Mouse (Mus musculus): ENCODE results near the gene Olfr1158. TPM values are rescaled to one million over a fixed set of nuclear protein-coding genes. Genes with fewer than 3 reads are reported as not detected.

Gene Olfr1158
- not detected for polyA plus RNA-seq (2014; fragmentation: Illumina TruSeq; extraction: RNeasy Lipid Tissue Mini Kit (QIAGEN cat#74804); ENCODE audit: low replicate concordance)

GRCm38 (mm10) chr2:87989813-87990212 is at the start of gene Olfr1158:
Olfr1158 (plus strand) TSS chr2:87990113.

GRCm38 (mm10) chr2:87945037-87945436 is 44.9 kb upstream of the Olfr1158 start, which contains the start of gene Olfr1155:
Olfr1155 (minus strand) TSS chr2:87945137.

GRCm38 (mm10) chr2:87953000-87953399 is 36.9 kb upstream of the Olfr1158 start, which contains the start of gene Olfr1156:
Olfr1156 (minus strand) TSS chr2:87953100.

GRCm38 (mm10) chr2:87968199-87968598 is 21.7 kb upstream of the Olfr1158 start, which contains the start of gene Olfr1157:
Olfr1157 (minus strand) TSS chr2:87968299.

GRCm38 (mm10) chr2:87974563-87974962 is 15.3 kb upstream of the Olfr1158 start, which contains the start of gene Olfr74:
Olfr74 (minus strand) TSS chr2:87974663.

GRCm38 (mm10) chr2:88007515-88008318 is 17.8 kb downstream of the Olfr1158 start, which contains the start of gene Olfr1160:
Olfr1160 (minus strand) TSS chr2:88008268.

GRCm38 (mm10) chr2:88022474-88022873 is 32.6 kb downstream of the Olfr1158 start, which contains the start of gene Olfr1161:
Olfr1161 (plus strand) TSS chr2:88022774.

GRCm38 (mm10) chr2:88037599-88037998 is 47.7 kb downstream of the Olfr1158 start, which contains the start of gene Olfr73:
Olfr73 (minus strand) TSS chr2:88037699.

Other genes with a start within 250 kb of the Olfr1158 start
- gene Olfr1140, start 246.4 kb upstream of the Olfr1158 start, polyA plus RNA-seq (2014; fragmentation: Illumina TruSeq; extraction: RNeasy Lipid Tissue Mini Kit (QIAGEN cat#74804); ENCODE audit: low replicate concordance) = not detected
- not detected for gene Olfr1141, start 236.1 kb upstream of the Olfr1158 start, polyA plus RNA-seq (2014; fragmentation: Illumina TruSeq; extraction: RNeasy Lipid Tissue Mini Kit (QIAGEN cat#74804); ENCODE audit: low replicate concordance)
- not detected for gene Olfr152, start 210.6 kb upstream of the Olfr1158 start, polyA plus RNA-seq (2014; fragmentation: Illumina TruSeq; extraction: RNeasy Lipid Tissue Mini Kit (QIAGEN cat#74804); ENCODE audit: low replicate concordance)
- not detected for gene Olfr1143, start 189.5 kb upstream of the Olfr1158 start, polyA plus RNA-seq (2014; fragmentation: Illumina TruSeq; extraction: RNeasy Lipid Tissue Mini Kit (QIAGEN cat#74804); ENCODE audit: low replicate concordance)
- gene Olfr1145, start 180.3 kb upstream of the Olfr1158 start, polyA plus RNA-seq (2014; fragmentation: Illumina TruSeq; extraction: RNeasy Lipid Tissue Mini Kit (QIAGEN cat#74804); ENCODE audit: low replicate concordance) = not detected
- not detected for gene Olfr1148, start 159.6 kb upstream of the Olfr1158 start, polyA plus RNA-seq (2014; fragmentation: Illumina TruSeq; extraction: RNeasy Lipid Tissue Mini Kit (QIAGEN cat#74804); ENCODE audit: low replicate concordance)
- not detected for gene Olfr1150-ps1, start 146.1 kb upstream of the Olfr1158 start, polyA plus RNA-seq (2014; fragmentation: Illumina TruSeq; extraction: RNeasy Lipid Tissue Mini Kit (QIAGEN cat#74804); ENCODE audit: low replicate concordance)
- gene Olfr1151, start 134.3 kb upstream of the Olfr1158 start, polyA plus RNA-seq (2014; fragmentation: Illumina TruSeq; extraction: RNeasy Lipid Tissue Mini Kit (QIAGEN cat#74804); ENCODE audit: low replicate concordance) = not detected
- gene Olfr1152, start 123.6 kb upstream of the Olfr1158 start, polyA plus RNA-seq (2014; fragmentation: Illumina TruSeq; extraction: RNeasy Lipid Tissue Mini Kit (QIAGEN cat#74804); ENCODE audit: low replicate concordance) = not detected
- not detected for gene Olfr1153, start 95.2 kb upstream of the Olfr1158 start, polyA plus RNA-seq (2014; fragmentation: Illumina TruSeq; extraction: RNeasy Lipid Tissue Mini Kit (QIAGEN cat#74804); ENCODE audit: low replicate concordance)
- not detected for gene Olfr1154, start 84.9 kb upstream of the Olfr1158 start, polyA plus RNA-seq (2014; fragmentation: Illumina TruSeq; extraction: RNeasy Lipid Tissue Mini Kit (QIAGEN cat#74804); ENCODE audit: low replicate concordance)
- not detected for gene Olfr1155, start 45.0 kb upstream of the Olfr1158 start, polyA plus RNA-seq (2014; fragmentation: Illumina TruSeq; extraction: RNeasy Lipid Tissue Mini Kit (QIAGEN cat#74804); ENCODE audit: low replicate concordance)
- not detected for gene Olfr1156, start 37.0 kb upstream of the Olfr1158 start, polyA plus RNA-seq (2014; fragmentation: Illumina TruSeq; extraction: RNeasy Lipid Tissue Mini Kit (QIAGEN cat#74804); ENCODE audit: low replicate concordance)
- not detected for gene Olfr1157, start 21.8 kb upstream of the Olfr1158 start, polyA plus RNA-seq (2014; fragmentation: Illumina TruSeq; extraction: RNeasy Lipid Tissue Mini Kit (QIAGEN cat#74804); ENCODE audit: low replicate concordance)
- not detected for gene Olfr74, start 15.4 kb upstream of the Olfr1158 start, polyA plus RNA-seq (2014; fragmentation: Illumina TruSeq; extraction: RNeasy Lipid Tissue Mini Kit (QIAGEN cat#74804); ENCODE audit: low replicate concordance)
- not detected for gene Olfr1160, start 18.2 kb downstream of the Olfr1158 start, polyA plus RNA-seq (2014; fragmentation: Illumina TruSeq; extraction: RNeasy Lipid Tissue Mini Kit (QIAGEN cat#74804); ENCODE audit: low replicate concordance)
- gene Olfr1161, start 32.7 kb downstream of the Olfr1158 start, polyA plus RNA-seq (2014; fragmentation: Illumina TruSeq; extraction: RNeasy Lipid Tissue Mini Kit (QIAGEN cat#74804); ENCODE audit: low replicate concordance) = not detected
- gene Olfr73, start 47.6 kb downstream of the Olfr1158 start, polyA plus RNA-seq (2014; fragmentation: Illumina TruSeq; extraction: RNeasy Lipid Tissue Mini Kit (QIAGEN cat#74804); ENCODE audit: low replicate concordance) = not detected
- not detected for gene Olfr1162, start 61.0 kb downstream of the Olfr1158 start, polyA plus RNA-seq (2014; fragmentation: Illumina TruSeq; extraction: RNeasy Lipid Tissue Mini Kit (QIAGEN cat#74804); ENCODE audit: low replicate concordance)
- not detected for gene Olfr1163, start 81.7 kb downstream of the Olfr1158 start, polyA plus RNA-seq (2014; fragmentation: Illumina TruSeq; extraction: RNeasy Lipid Tissue Mini Kit (QIAGEN cat#74804); ENCODE audit: low replicate concordance)
- not detected for gene Olfr1164, start 103.9 kb downstream of the Olfr1158 start, polyA plus RNA-seq (2014; fragmentation: Illumina TruSeq; extraction: RNeasy Lipid Tissue Mini Kit (QIAGEN cat#74804); ENCODE audit: low replicate concordance)
- gene Olfr1166, start 138.2 kb downstream of the Olfr1158 start, polyA plus RNA-seq (2014; fragmentation: Illumina TruSeq; extraction: RNeasy Lipid Tissue Mini Kit (QIAGEN cat#74804); ENCODE audit: low replicate concordance) = not detected
- not detected for gene Olfr1167, start 165.1 kb downstream of the Olfr1158 start, polyA plus RNA-seq (2014; fragmentation: Illumina TruSeq; extraction: RNeasy Lipid Tissue Mini Kit (QIAGEN cat#74804); ENCODE audit: low replicate concordance)
- gene Olfr1168, start 191.8 kb downstream of the Olfr1158 start, polyA plus RNA-seq (2014; fragmentation: Illumina TruSeq; extraction: RNeasy Lipid Tissue Mini Kit (QIAGEN cat#74804); ENCODE audit: low replicate concordance) = not detected
- not detected for gene Olfr1170, start 238.2 kb downstream of the Olfr1158 start, polyA plus RNA-seq (2014; fragmentation: Illumina TruSeq; extraction: RNeasy Lipid Tissue Mini Kit (QIAGEN cat#74804); ENCODE audit: low replicate concordance)